Mouse (Mus musculus) MEL (cell line): ENCODE data around the gene Itgb3bp.

Source experiments
- JUND ChIP-seq: IDR thresholded peaks from 2 replicates; pipeline ENCODE4 v1.6.1; 2011; ENCODE audit warnings: low read depth, mild to moderate bottlenecking, improper control_type of control experiment, low read length
- TAL1 ChIP-seq: IDR thresholded peaks from 2 replicates; pipeline ENCODE4 v1.6.1; 2012; ENCODE audit warnings: mild to moderate bottlenecking, inconsistent platforms, low read length, moderate library complexity, mixed read lengths

DNA sequence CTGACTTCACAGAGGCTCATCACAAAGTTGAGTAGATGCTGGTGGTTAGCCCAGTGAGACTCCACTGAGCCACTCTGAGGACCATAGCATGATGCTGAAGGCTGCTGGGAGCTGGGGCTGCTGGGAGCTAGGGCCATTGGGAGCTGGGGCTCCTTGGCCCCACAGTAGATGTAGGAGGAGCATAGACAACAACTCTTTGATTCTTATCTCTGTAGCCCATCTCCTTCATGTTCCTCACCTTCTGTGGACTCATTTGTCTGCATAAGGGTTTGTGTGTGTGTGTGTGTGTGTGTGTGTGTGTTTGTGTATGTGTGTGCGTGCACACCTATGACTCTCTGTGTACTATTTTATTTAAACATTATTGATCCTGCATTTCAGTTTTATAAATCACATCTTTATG is 18.3 kb upstream of the Itgb3bp start:
- TF ChIP-seq JUND (no peak), TAL1 (no peak)
